Mouse (Mus musculus) ES-E14 (cell line): ENCODE results near the gene Adamtsl3.

Source experiments
- HCFC1 ChIP-seq: IDR thresholded peaks from 2 replicates; pipeline ENCODE4 v1.6.1; 2012; ENCODE audit warnings: low read length, inconsistent platforms, borderline replicate concordance; ENCODE audit not compliant: insufficient read depth
- ZC3H11A ChIP-seq: IDR thresholded peaks from 2 replicates; pipeline ENCODE4 v1.6.1; 2012; ENCODE audit warnings: low read depth, mild to moderate bottlenecking, inconsistent platforms, low read length, borderline replicate concordance
- ZNF384 ChIP-seq: IDR thresholded peaks from 2 replicates; pipeline ENCODE4 v1.6.1; 2012; ENCODE audit warnings: low read depth, low read length, inconsistent platforms

GRCm38 (mm10) chr7:82647183-82647582 is 311.7 kb downstream of the Adamtsl3 start:
- no peak for TF ChIP-seq ZC3H11A
- TF ChIP-seq HCFC1 = no peak
- no peak for TF ChIP-seq ZNF384
